ENCODE assay signal across 19 mouse cellular contexts in the genomic region with DNA sequence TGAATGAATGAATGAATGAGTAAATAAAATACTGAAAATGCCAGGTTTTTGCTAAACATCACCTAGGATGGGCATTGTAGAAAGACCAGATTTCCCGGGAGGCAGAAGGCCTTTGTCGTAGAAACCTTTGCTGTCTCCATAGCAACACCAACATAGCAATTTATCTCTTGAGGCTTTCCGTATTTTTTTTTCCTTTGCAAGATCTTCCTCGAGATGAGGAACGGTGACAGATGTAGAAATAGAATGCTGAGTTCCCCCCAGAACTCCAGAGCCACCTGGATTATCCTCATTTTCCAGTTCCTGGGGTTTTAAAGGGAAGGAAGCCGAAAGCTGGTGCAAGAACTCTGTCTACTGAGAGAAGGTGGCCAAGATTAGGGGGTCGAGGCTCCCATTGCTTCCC. TPM values are rescaled to one million over a fixed set of nuclear protein-coding genes. Genes with fewer than 3 reads are reported as not detected.
DNase-seq lines count a peak whose midpoint lies in the region; ATAC-seq and TF ChIP-seq lines count a peak whose summit lies in the region.
"Had no signal": no experiment of that assay in that cellular context is flagged by ENCODE, and none has a peak within 500 bp of the region (broad histone marks: within the 10 kb centered on the region; RNA-seq: fewer than 3 reads in every experiment).

No protein-coding gene starts in this region.

- no peak for ATAC-seq in forebrain, embryonic 15.5 days (replicated peaks)
- no peak for ATAC-seq in forebrain, embryonic 12.5 days (ENCODE audit: low FRiP score)
- ATAC-seq in heart, embryonic 13.5 days (ENCODE audit: extremely low read depth, insufficient number of reproducible peaks, low FRiP score, low TSS enrichment): no peak
- no peak for ATAC-seq in neural tube, embryonic 15.5 days (ENCODE audit: low FRiP score)
- ATAC-seq: CD4-positive, CD25-positive, alpha-beta regulatory T cell, adult 4 months had no signal

- no peak for TF ChIP-seq CTCF in left cerebral cortex, adult 2 months (IDR thresholded peaks at IDR 0.05)

- intact Hi-C loops in heart, postnatal 10 days (cut with DNase I): loop anchor here (1.0 to 5.0 kb wide), 4 partner anchors 14 to 62 kb away; partner anchors contain the start of gene Fuk
- intact Hi-C loops in left cerebral cortex, adult 2 months (cut with DNase I): loop anchor here (5.0 kb wide), 1 partner anchor 42 kb away; no protein-coding TSS in a partner anchor

- no peaks in the 10 kb centered on the region for H3K27me3 ChIP-seq in forebrain, embryonic 15.5 days
- H3K27me3 ChIP-seq in forebrain, embryonic 12.5 days: no peaks in the 10 kb centered on the region
- H3K27me3 ChIP-seq in heart, embryonic 13.5 days (replicated peaks): no peaks in the 10 kb centered on the region
- H3K27me3 ChIP-seq in neural tube, embryonic 15.5 days (replicated peaks): no peaks in the 10 kb centered on the region
- H3K27me3 ChIP-seq: embryonic facial prominence, embryonic 12.5 days; midbrain, embryonic 12.5 days had no signal

- H3K36me3 ChIP-seq in forebrain, embryonic 15.5 days: peaks cover 22% of the 10 kb centered on the region
- peaks cover 33% of the 10 kb centered on the region for H3K36me3 ChIP-seq in forebrain, embryonic 12.5 days (replicated peaks)
- H3K36me3 ChIP-seq in heart, embryonic 13.5 days: peaks cover 57% of the 10 kb centered on the region
- H3K36me3 ChIP-seq in neural tube, embryonic 15.5 days: peaks cover 33% of the 10 kb centered on the region

- H3K9ac ChIP-seq in forebrain, embryonic 15.5 days (replicated peaks): no peak overlapping the region
- no peak overlapping the region for H3K9ac ChIP-seq in forebrain, embryonic 12.5 days
- peak overlapping the region; percentile 47; the same call in 1 of the 2 replicates for H3K9ac ChIP-seq in heart, embryonic 13.5 days
- no peak overlapping the region for H3K9ac ChIP-seq in neural tube, embryonic 15.5 days (replicated peaks)
- H3K9ac ChIP-seq: embryonic facial prominence, embryonic 12.5 days; midbrain, embryonic 12.5 days had no signal

- no peak overlapping the region for H3K4me3 ChIP-seq in forebrain, embryonic 15.5 days
- no peak overlapping the region for H3K4me3 ChIP-seq in forebrain, embryonic 12.5 days (replicated peaks)
- no peak overlapping the region for H3K4me3 ChIP-seq in heart, embryonic 13.5 days
- no peak overlapping the region for H3K4me3 ChIP-seq in left cerebral cortex, adult 2 months
- no peak overlapping the region for H3K4me3 ChIP-seq in neural tube, embryonic 15.5 days (replicated peaks)
- H3K4me3 ChIP-seq: embryonic facial prominence, embryonic 12.5 days; midbrain, embryonic 12.5 days had no signal

- DNase-seq in heart, postnatal 10 days: no peak
- DNase-seq in left cerebral cortex, adult 2 months (ENCODE audit: extremely low spot score in 1 of 2, low spot score in 2 of 2): no peak
- DNase-seq in left cerebral cortex, adult 8-10 months (ENCODE audit: low spot score in 2 of 2): no peak
- DNase-seq in brain, adult 2 months (ENCODE audit: low read depth, low spot score): peak; percentile 69
- DNase-seq: adrenal gland, postnatal 36 days; cerebellum, adult 11 months; gastrocnemius, postnatal 36 days; kidney, adult 2 months; thymus, adult 18-20 months; thymus, postnatal 36 days had no signal

- H3K9me3 ChIP-seq in forebrain, embryonic 15.5 days: no peaks in the 10 kb centered on the region
- no peaks in the 10 kb centered on the region for H3K9me3 ChIP-seq in forebrain, embryonic 12.5 days
- no peaks in the 10 kb centered on the region for H3K9me3 ChIP-seq in heart, embryonic 13.5 days
- H3K9me3 ChIP-seq in neural tube, embryonic 15.5 days (replicated peaks): no peaks in the 10 kb centered on the region
- H3K9me3 ChIP-seq: embryonic facial prominence, embryonic 12.5 days; midbrain, embryonic 12.5 days had no signal

- H3K27ac ChIP-seq in forebrain, embryonic 15.5 days (replicated peaks): peak overlapping the region; percentile 47; the same call in 1 of the 2 replicates
- no peak overlapping the region for H3K27ac ChIP-seq in forebrain, embryonic 12.5 days
- peak overlapping the region; percentile 76 for H3K27ac ChIP-seq in heart, embryonic 13.5 days (replicated peaks)
- H3K27ac ChIP-seq in left cerebral cortex, adult 2 months: peak overlapping the region; percentile 85
- no peak overlapping the region for H3K27ac ChIP-seq in neural tube, embryonic 15.5 days (replicated peaks)
- H3K27ac ChIP-seq: embryonic facial prominence, embryonic 12.5 days; kidney, postnatal 0 days; midbrain, embryonic 12.5 days had no signal

- 72% methylated on average over 7 of the region's 7 CpGs for WGBS in forebrain, embryonic 15.5 days
- WGBS in forebrain, embryonic 12.5 days: 83% methylated on average over 7 of the region's 7 CpGs
- whole genome bisulfite sequencing in heart, embryonic 13.5 days: 69% methylated on average over 7 of the region's 7 CpGs
- WGBS in neural tube, embryonic 15.5 days: 62% methylated on average over 7 of the region's 7 CpGs

- H3K4me2 ChIP-seq in forebrain, embryonic 15.5 days (replicated peaks): no peak overlapping the region
- H3K4me2 ChIP-seq in forebrain, embryonic 12.5 days: no peak overlapping the region
- H3K4me2 ChIP-seq in heart, embryonic 13.5 days: no peak overlapping the region
- H3K4me2 ChIP-seq in neural tube, embryonic 15.5 days: no peak overlapping the region
- H3K4me2 ChIP-seq: embryonic facial prominence, embryonic 12.5 days; heart, embryonic 11.5 days; midbrain, embryonic 12.5 days had no signal

- H3K4me1 ChIP-seq in forebrain, embryonic 15.5 days: peaks cover 11% of the 10 kb centered on the region
- no peaks in the 10 kb centered on the region for H3K4me1 ChIP-seq in forebrain, embryonic 12.5 days
- peaks cover 25% of the 10 kb centered on the region for H3K4me1 ChIP-seq in heart, embryonic 13.5 days
- H3K4me1 ChIP-seq in neural tube, embryonic 15.5 days: peaks cover under 1% of the 10 kb centered on the region; the same call in 1 of the 2 replicates
- H3K4me1 ChIP-seq: embryonic facial prominence, embryonic 12.5 days had no signal

RNA-seq across cellular contexts. Expression of gene Ddx19a, which starts 32.9 kb away (rescaled TPM):
- 13.0 and 13.5 TPM in 2 replicates for polyA plus RNA-seq in forebrain, embryonic 15.5 days (2015; fragmentation: Nextera tagmentation; extraction: Ambion mirVana)
- polyA plus RNA-seq in forebrain, embryonic 12.5 days (2016; fragmentation: Nextera tagmentation; extraction: Ambion mirVana): 18.8 and 20.7 TPM in 2 replicates
- 11.5 and 12.3 TPM in 2 replicates for polyA plus RNA-seq in heart, embryonic 13.5 days (2015; fragmentation: Nextera tagmentation; extraction: Ambion mirVana)
- 10 to 100 TPM; 39.2 to 41.1 TPM for total RNA-seq in heart, postnatal 10 days (2021)
- 10 to 100 TPM; 26.8 to 26.9 TPM for total RNA-seq in left cerebral cortex, adult 2 months (2021)
- 10 to 100 TPM; 24.6 to 27.5 (median 26.4) TPM for total RNA-seq in left cerebral cortex, adult 8-10 months (2022)
- 9.8 and 11.6 TPM in 2 replicates for polyA plus RNA-seq in neural tube, embryonic 15.5 days (2015; fragmentation: Nextera tagmentation; extraction: Ambion mirVana)

RNA-seq across cellular contexts. Expression of gene St3gal2, which starts 44.9 kb away (rescaled TPM):
- polyA plus RNA-seq in forebrain, embryonic 15.5 days (2015; fragmentation: Nextera tagmentation; extraction: Ambion mirVana): 24.5 and 25.8 TPM in 2 replicates
- 26.2 and 27.2 TPM in 2 replicates for polyA plus RNA-seq in forebrain, embryonic 12.5 days (2016; fragmentation: Nextera tagmentation; extraction: Ambion mirVana)
- 16.2 and 16.4 TPM in 2 replicates for polyA plus RNA-seq in heart, embryonic 13.5 days (2015; fragmentation: Nextera tagmentation; extraction: Ambion mirVana)
- 10 to 100 TPM; 34.4 to 45.3 TPM for total RNA-seq in heart, postnatal 10 days (2021)
- total RNA-seq in left cerebral cortex, adult 2 months (2021): 10 to 100 TPM; 88.4 to 97.4 TPM
- 10 to 100 TPM; 87.8 to 95.6 (median 94.6) TPM for total RNA-seq in left cerebral cortex, adult 8-10 months (2022)
- polyA plus RNA-seq in neural tube, embryonic 15.5 days (2015; fragmentation: Nextera tagmentation; extraction: Ambion mirVana): 23.1 and 24.4 TPM in 2 replicates

Comparison
In these comparisons a context has a peak if more than half of its experiments do, and no peak if none do; other contexts are left out.
1. H3K27ac ChIP-seq: peak in forebrain, embryonic 15.5 days (single experiment), heart, embryonic 13.5 days (single experiment) and left cerebral cortex, adult 2 months (single experiment); none in forebrain, embryonic 12.5 days (single experiment) and neural tube, embryonic 15.5 days (single experiment).